Mouse (Mus musculus) olfactory bulb, adult 2 months (tissue): ENCODE data around the gene Kif19a. TPM values are rescaled to one million over a fixed set of nuclear protein-coding genes. Genes with fewer than 3 reads are reported as not detected.

Experiments used
- H3K27ac ChIP-seq: fragments of 200-500 bp; 2 replicates; pipeline ENCODE4 v1.5.1; 2012; ENCODE audit warnings: low read depth, low read length; ENCODE audit not compliant: insufficient read depth
- H3K4me1 ChIP-seq: fragments of 200-500 bp; 2 replicates; pipeline ENCODE4 v1.6.1; 2012; ENCODE audit warnings: low read length; ENCODE audit not compliant: control insufficient read depth, insufficient read depth
- H3K4me3 ChIP-seq: fragments of 200-500 bp; 2 replicates; pipeline ENCODE4 v1.5.1; 2012; ENCODE audit warnings: mild to moderate bottlenecking, low read depth, low read length, moderate library complexity; ENCODE audit not compliant: insufficient read depth
- CTCF ChIP-seq: fragments of 200-500 bp; IDR thresholded peaks from 2 replicates; pipeline ENCODE4 v1.5.1; 2012; ENCODE audit warnings: low read depth, mild to moderate bottlenecking, low read length, moderate library complexity; ENCODE audit not compliant: insufficient read depth
- POLR2A ChIP-seq: fragments of 200-500 bp; IDR thresholded peaks from 2 replicates; pipeline ENCODE4 v1.6.1; 2012; ENCODE audit warnings: mild to moderate bottlenecking, low read depth, low read length, moderate library complexity; ENCODE audit not compliant: insufficient read depth
- WGBS: fragments of 180-500 bp; shearing (Covaris S2); methylation state at CpG from one replicate; pipeline ENCODE4 v1.1.7; 2018; 5-methylcytosine and 5-hydroxymethylcytosine counted together
- polyA plus RNA-seq: library from polyadenylated mRNA; stranded (reverse); fragments of >200 nt; gene quantifications from 2 replicates; pipeline ENCODE4 v1.2.4, GENCODE M21; 2012; ENCODE audit warnings: low replicate concordance; ENCODE audit not compliant: missing spikeins, insufficient read depth, insufficient read length

The Kif19a gene
- polyA plus RNA-seq, 1 experiment = not detected

DNA sequence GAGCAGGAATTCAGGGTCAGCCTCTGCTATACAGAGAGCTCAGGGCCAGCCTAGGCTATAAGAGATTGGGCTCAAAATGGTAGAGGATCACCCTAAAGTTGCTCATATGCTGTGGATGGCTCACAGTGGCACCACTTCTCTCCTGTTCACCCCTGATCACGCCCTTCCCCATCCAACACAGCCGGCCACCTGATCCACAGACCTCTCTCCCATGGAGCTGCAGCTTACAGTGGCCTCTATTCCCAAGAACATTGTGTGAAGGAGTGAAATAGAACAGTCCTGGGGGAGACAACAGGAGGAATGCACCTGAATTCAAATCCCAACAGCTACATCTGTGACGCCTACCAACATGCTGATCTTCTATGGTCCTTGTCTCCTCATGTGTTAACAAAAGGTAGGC lies 33.4 kb downstream of the Kif19a start, which contains the start of gene Gpr142:
Gene Gpr142, plus strand, starts transcription at position 301 of the 400 bp plus-strand sequence.
- TF ChIP-seq POLR2A (no peak), CTCF (no peak)
- WGBS = 100% methylated on average over 3 of the region's 3 CpGs

DNA sequence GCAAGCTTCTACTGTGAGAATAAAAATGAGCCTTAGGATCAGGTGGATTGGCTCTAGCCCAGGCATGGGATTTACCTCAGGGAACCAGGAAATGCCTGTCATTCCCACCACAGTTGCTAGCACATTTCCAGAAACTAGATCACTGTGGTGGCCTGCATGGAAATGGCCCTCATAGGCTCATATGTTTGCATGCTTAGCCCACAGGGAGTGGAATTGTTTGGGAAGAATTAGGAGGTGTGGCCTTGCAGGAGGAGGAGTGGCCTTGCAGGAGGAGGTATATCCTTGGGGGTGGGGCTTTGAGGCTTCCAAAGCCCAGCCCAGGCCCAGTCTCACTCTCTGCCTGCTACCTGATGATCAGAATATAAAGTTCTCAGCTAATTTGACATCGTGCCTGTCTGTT lies 36.7 kb downstream of the Kif19a start:
- TF ChIP-seq CTCF = no peak
- no peak for TF ChIP-seq POLR2A
- Histone ChIP-seq H3K4me3 (no peak overlapping the region), H3K4me1 (peaks cover 8% of the 10 kb centered on the region), H3K27ac (no peak overlapping the region)
- WGBS = 82% methylated on average over 1 of the region's 1 CpGs

More for the DNA sequence above, 33.4 kb downstream of the Kif19a start, which contains the start of gene Gpr142:
- H3K4me1 ChIP-seq = peaks cover 32% of the 10 kb centered on the region
- H3K27ac ChIP-seq = no peak within 1 kb of the TSS
- H3K4me3 ChIP-seq = no peak within 1 kb of the TSS

DNA sequence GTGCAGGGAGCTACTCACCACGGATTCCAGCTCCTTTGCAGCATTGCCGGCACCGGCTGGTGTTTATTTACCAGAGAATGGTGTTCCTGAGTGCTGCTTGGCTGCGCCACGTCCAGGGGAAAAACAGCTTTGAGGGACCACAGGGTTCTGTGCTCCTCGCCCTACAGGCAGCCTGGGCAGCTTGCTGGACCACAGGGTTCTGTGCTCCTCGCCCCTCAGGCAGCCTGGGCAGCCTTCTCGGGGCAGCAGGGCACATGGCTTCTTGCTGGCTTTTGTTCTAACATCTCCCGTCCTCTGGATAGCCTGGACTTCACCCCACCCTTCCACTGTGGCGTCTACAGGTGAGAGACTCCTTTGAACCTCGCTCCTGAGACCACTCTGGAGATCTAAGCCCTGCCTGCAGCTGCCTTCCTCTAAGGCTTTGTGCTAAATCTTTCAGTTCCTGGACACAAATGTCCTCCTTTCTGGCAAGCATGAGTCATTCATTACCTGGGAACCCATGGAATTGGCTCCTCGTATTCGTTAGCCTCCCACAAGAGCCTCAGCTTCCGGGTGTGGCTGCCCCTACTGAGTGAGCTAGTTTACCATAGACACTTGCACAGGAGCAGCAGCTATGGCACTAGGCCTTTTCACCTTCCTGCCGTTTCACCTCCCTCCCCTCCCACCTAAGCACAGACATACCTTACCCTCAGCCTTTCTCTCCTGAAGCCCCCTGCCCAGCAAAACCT lies 37.5 kb downstream of the Kif19a start:
- 75% methylated on average over 15 of the region's 15 CpGs for WGBS
- H3K27ac ChIP-seq = no peak overlapping the region

GRCm38 (mm10) chr11:114803990-114804389 lies 38.8 kb downstream of the Kif19a start:
- H3K4me3 ChIP-seq = no peak overlapping the region
- 57% methylated on average over 8 of the region's 8 CpGs for WGBS
- no peak overlapping the region for H3K27ac ChIP-seq
- peaks cover 12% of the 10 kb centered on the region for H3K4me1 ChIP-seq
- TF ChIP-seq POLR2A (no peak), CTCF (no peak)

More for the DNA sequence above, 37.5 kb downstream of the Kif19a start:
- H3K4me3 ChIP-seq = no peak overlapping the region
- H3K4me1 ChIP-seq = peaks cover 12% of the 10 kb centered on the region
- TF ChIP-seq POLR2A (no peak), CTCF (no peak)

DNA sequence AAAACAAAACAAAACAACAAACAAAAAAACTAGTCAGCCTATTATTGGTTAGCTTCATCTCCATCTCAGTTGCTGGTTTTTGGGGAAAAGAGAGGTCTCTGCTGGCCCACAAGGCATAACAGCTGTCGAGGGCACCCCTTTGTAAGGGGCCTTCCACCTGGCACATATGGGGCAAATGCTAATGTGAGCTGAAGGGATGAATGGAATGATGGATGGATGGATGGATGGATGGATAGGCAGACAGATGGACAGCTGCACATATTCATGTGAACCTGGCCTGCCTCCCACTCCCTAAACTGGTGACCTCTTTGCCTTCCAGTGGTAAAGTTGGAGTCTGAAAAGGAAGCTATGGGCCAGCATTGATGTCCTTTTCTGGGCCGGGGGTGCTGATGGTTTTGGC lies 41.8 kb downstream of the Kif19a start:
- Histone ChIP-seq H3K4me3 (no peak overlapping the region), H3K27ac (no peak overlapping the region), H3K4me1 (peaks cover 12% of the 10 kb centered on the region)
- TF ChIP-seq POLR2A (no peak), CTCF (no peak)
- 52% methylated on average over 2 of the region's 2 CpGs for WGBS

- H3K4me1 ChIP-seq = peaks cover 10% of the 10 kb centered on the region
- 51% methylated on average over 14 of the region's 14 CpGs for WGBS
- no peak overlapping the region for H3K4me3 ChIP-seq
- no peak for TF ChIP-seq CTCF
- no peak for TF ChIP-seq POLR2A
- H3K27ac ChIP-seq = no peak overlapping the region
Observed at GRCm38 (mm10) chr11:114807686-114808427, 42.7 kb downstream of the Kif19a start.

- H3K4me1 ChIP-seq = peaks cover 6% of the 10 kb centered on the region
- TF ChIP-seq POLR2A (no peak), CTCF (no peak)
- no peak overlapping the region for H3K27ac ChIP-seq
- 93% methylated on average over 1 of the region's 1 CpGs for WGBS
- H3K4me3 ChIP-seq = no peak overlapping the region
Observed at GRCm38 (mm10) chr11:114809371-114809770, 44.2 kb downstream of the Kif19a start.

GRCm38 (mm10) chr11:114810344-114810743 lies 45.2 kb downstream of the Kif19a start:
- 46% methylated on average over 4 of the region's 4 CpGs for WGBS
- H3K4me3 ChIP-seq = no peak overlapping the region
- TF ChIP-seq POLR2A (no peak), CTCF (no peak)
- no peak overlapping the region for H3K27ac ChIP-seq
- H3K4me1 ChIP-seq = peaks cover 6% of the 10 kb centered on the region

GRCm38 (mm10) chr11:114812731-114813240 lies 47.6 kb downstream of the Kif19a start:
- peak; percentile 75 for TF ChIP-seq CTCF
- TF ChIP-seq POLR2A = no peak
- Histone ChIP-seq H3K27ac (no peak overlapping the region), H3K4me3 (no peak overlapping the region), H3K4me1 (0 out of 2 replicates have a peak, but pooled peaks cover 2% of the 10 kb centered on the region)
- 11% methylated on average over 6 of the region's 6 CpGs for WGBS
